Mouse (Mus musculus): ENCODE measurements around the gene Id1. TPM values are rescaled to one million over a fixed set of nuclear protein-coding genes. Genes with fewer than 3 reads are reported as not detected.

The Id1 gene
- polyA plus RNA-seq, 1 experiment, result 81.5 TPM

DNA sequence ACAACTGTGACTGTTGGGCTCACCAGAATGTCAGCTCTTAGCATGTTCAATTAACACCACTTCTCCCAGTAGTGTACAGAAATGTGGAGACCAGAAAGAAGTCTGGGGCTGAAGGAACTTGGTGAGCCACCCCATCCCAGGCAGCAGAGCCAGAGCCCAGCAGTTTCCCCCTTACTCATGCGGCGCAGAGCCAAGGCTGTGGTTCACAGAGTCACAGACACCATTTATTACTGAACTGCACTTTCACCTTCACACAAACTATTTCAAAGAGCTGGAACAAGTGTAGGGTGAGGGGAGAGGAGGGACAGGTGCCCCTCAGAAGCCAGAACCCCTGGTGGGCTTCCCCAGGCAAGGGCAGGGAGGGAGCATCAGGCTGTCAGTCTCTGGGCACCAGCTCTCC lies 44.4 kb downstream of the Id1 start:
- no peak for DNase-seq (ENCODE audit: extremely low spot score in 1 of 2, low spot score in 1 of 2)

DNA sequence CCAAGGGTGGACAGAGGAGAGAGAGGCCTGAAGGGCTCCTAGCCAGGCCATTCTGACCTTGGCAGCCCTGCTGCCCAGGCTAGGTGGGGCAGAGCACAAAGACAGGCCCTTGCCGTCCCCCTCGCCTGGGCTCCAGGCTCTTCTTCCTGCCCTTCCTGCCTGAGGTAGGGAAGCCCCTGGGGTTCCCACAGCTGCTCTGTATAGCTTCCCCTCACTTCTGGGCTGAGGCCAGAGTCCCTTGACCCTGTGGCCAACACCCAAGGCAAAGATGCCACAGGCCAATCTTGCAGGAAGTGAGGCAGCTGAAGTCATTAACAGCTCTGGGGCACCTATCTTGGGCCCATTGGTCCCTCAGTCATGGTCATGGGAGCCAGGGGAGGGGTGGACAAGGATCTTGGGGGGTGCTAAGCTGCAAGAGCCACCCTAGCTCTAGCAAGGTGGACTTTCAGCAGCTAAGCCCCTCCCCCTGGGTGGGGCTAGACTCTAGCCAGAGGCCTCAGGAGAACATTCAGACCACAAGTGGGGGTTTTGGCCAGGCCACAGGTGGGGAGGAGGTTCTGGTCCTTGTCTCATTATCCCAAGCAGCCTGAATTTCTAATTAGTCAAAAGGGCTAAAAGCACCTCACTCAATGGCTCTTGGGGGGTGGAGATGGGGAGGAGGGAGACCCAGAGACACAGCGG lies 45.1 kb downstream of the Id1 start:
- DNase-seq (ENCODE audit: extremely low spot score in 1 of 2, low spot score in 1 of 2), result no peak

DNA sequence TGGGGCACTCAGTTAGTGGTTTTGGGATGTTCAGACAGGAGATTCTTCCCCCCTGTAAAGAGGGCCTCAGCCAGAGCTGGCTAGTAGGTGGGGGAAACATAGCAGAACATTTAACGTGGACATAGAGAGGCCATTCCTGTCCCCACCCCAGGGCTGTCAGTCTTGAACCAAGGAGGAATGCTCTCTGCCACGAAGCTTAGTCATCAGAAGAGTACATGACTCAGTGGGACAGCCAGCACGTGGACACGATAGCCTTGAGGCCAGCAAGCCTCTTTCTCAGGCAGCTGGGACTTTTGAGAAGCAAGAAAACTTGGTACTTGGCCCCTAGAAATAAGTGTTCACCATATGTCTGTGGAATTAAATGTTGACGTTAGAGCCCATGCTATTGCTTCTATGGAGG lies 46.6 kb downstream of the Id1 start:
- no peak for DNase-seq (ENCODE audit: extremely low spot score in 1 of 2, low spot score in 1 of 2)

DNA sequence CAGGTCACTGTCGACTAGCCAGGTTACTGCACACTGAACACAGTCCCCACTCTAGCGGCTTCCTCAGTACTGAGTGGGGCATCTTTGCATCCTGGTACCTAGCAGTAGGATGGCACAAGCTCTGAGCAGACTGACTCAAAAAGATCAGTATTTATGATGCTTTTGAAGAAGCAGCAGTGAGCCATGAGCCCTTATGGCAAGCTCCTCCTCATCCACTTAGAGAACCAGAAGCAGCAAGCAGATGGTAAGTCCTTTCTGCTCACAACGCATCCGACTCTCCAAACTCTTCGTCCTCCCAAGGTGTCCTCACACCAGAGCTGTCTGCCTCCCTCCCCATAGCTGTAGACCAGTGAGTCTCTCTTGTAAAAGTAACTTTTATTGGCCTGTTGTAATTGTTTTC lies 47.2 kb downstream of the Id1 start:
- DNase-seq (ENCODE audit: extremely low spot score in 1 of 2, low spot score in 1 of 2), result no peak

DNA sequence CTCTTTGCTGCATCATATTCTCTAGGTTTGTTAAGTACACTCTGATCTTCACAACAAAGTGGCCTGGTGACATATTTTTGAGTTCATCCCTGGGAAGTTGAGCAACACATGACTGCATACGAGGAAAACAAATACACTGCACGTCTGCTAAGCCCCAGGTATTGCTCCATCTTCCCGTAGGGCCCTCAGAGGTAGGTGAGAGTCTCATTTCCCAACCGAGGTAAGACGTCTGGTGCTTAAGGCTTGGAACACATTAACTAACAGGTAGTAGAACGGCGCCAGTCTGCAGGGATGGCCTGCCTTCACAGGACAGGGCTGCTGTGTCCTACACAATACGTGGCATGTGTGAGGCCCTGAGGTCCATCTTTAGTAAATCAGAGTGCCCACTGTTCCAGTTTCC lies 48.6 kb downstream of the Id1 start:
- no peak for DNase-seq (ENCODE audit: extremely low spot score in 1 of 2, low spot score in 1 of 2)

DNA sequence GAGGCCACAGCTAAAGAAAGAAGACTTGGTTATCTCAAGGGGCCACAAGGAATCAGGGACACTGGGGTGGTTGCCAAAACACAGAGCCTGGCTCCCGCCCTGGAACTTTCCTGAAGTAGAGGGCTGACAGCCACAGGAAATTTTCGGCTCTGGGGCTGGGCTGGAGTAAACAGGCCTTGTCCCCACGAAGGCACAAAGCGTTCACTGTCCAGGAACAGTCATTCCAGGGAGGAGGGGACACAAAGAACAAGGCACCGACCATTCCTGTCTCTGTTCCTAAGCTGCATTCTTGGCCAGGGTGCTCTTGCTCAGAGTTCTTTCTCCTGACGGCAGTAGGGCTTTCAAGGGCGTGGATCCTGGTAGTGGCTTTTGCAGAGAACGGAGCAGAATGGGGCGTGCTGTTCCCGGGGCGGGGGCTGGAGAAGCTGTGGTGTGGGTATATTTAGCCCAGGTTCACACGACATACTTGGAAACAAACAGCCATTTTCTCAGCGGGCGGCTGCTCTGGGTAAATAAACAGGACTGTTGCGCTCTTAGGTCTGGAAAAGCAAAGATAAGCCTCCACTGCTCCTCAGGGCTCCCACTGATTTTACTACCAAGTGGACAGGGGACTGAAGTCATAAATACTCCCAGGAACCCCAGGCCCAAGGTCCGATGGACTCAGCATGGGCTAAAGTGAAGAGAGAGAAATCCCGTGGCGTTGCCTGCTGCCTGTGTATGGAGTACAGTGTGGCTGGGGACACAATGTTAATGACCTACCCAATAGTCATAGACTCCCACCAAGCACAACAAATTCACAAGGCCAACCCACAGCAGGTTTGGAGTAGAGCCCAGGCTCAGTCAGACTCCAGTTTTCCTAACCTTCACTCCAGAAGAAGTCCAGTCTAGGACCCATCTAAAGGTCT lies 49.6 kb downstream of the Id1 start:
- peak; percentile 78 to 82 for DNase-seq (ENCODE audit: extremely low spot score in 1 of 2, low spot score in 1 of 2)

Other genes with a start within 250 kb of the Id1 start
- not detected in 2 replicates for gene Defb22, start 246.1 kb upstream of the Id1 start, polyA plus RNA-seq (2012; rRNA removed)
- not detected in 2 replicates for gene Defb26, start 224.6 kb upstream of the Id1 start, polyA plus RNA-seq (2012; rRNA removed)
- not detected in 2 replicates for gene Defb28, start 218.0 kb upstream of the Id1 start, polyA plus RNA-seq (2012; rRNA removed)
- not detected in 2 replicates for gene Defb29, start 196.2 kb upstream of the Id1 start, polyA plus RNA-seq (2012; rRNA removed)
- gene Gm17416, start 166.9 kb upstream of the Id1 start, polyA plus RNA-seq (2012; rRNA removed), result not detected in 2 replicates
- not detected in 2 replicates for gene Defb21, start 163.5 kb upstream of the Id1 start, polyA plus RNA-seq (2012; rRNA removed)
- not detected in 2 replicates for gene Defb19, start 155.9 kb upstream of the Id1 start, polyA plus RNA-seq (2012; rRNA removed)
- not detected in 2 replicates for gene Defb45, start 136.9 kb upstream of the Id1 start, polyA plus RNA-seq (2012; rRNA removed)
- not detected in 2 replicates for gene Defb36, start 131.9 kb upstream of the Id1 start, polyA plus RNA-seq (2012; rRNA removed)
- gene Defb25, start 113.2 kb upstream of the Id1 start, polyA plus RNA-seq (2012; rRNA removed), result not detected in 2 replicates
- gene Rem1, start 109.3 kb upstream of the Id1 start, polyA plus RNA-seq (2012; rRNA removed), result 0.59 and 0.72 TPM in 2 replicates
- gene H13, start 66.8 kb upstream of the Id1 start, polyA plus RNA-seq (2012; rRNA removed), result 82.4 and 82.7 TPM in 2 replicates
- 18.9 and 19.0 TPM in 2 replicates for gene Mcts2, start 49.2 kb upstream of the Id1 start, polyA plus RNA-seq (2012; rRNA removed)
- gene Cox4i2, start 17.9 kb downstream of the Id1 start, polyA plus RNA-seq (2012; rRNA removed), result 6.9 and 7.6 TPM in 2 replicates
- gene Bcl2l1, start 95.5 kb downstream of the Id1 start, polyA plus RNA-seq (2012; rRNA removed), result 91.7 and 91.8 TPM in 2 replicates
- gene Tpx2, start 111.7 kb downstream of the Id1 start, polyA plus RNA-seq (2012; rRNA removed), result 1.6 and 1.7 TPM in 2 replicates
- gene Mylk2, start 175.1 kb downstream of the Id1 start, polyA plus RNA-seq (2012; rRNA removed), result not detected in 2 replicates
- gene Foxs1, start 197.0 kb downstream of the Id1 start, polyA plus RNA-seq (2012; rRNA removed), result 1.1 and 1.5 TPM in 2 replicates
- 30.1 and 34.9 TPM in 2 replicates for gene Dusp15, start 215.4 kb downstream of the Id1 start, polyA plus RNA-seq (2012; rRNA removed)
- 1.6 and 1.9 TPM in 2 replicates for gene Ttll9, start 226.2 kb downstream of the Id1 start, polyA plus RNA-seq (2012; rRNA removed)